Mouse (Mus musculus) limb, embryonic 14.5 days (tissue): ENCODE results near the gene 4930523C07Rik. TPM values are rescaled to one million over a fixed set of nuclear protein-coding genes. Genes with fewer than 3 reads are reported as not detected.
A peak's percentile ranks its signal among the peaks of the same experiment; 100 is the strongest.

Experiments used
- ATAC-seq: fragments of 200-750 bp; cut with Nextera tagmentation; 2 replicates; pipeline ENCODE4 v1.8.0; 2017; ENCODE audit warnings: low read depth, moderate number of reproducible peaks, moderate TSS enrichment; ENCODE audit not compliant: low FRiP score
- DNase-seq: peaks from one replicate; pipeline ENCODE4 v3.0.0-alpha.2; 2015; ENCODE audit warnings: low spot score
- H3K27ac ChIP-seq: fragments of 300-500 bp; sonication (generic); replicated peaks from 2 replicates; pipeline ENCODE4 v1.5.1; 2014; ENCODE audit warnings: low read depth, mild to moderate bottlenecking, low read length, moderate library complexity, mixed read lengths
- H3K27me3 ChIP-seq: fragments of 300-500 bp; sonication (generic); 2 replicates; pipeline ENCODE4 v1.6.1; 2014; ENCODE audit warnings: low read length, mixed read lengths; ENCODE audit not compliant: control insufficient read depth, insufficient read depth
- H3K36me3 ChIP-seq: fragments of 300-500 bp; sonication (generic); 2 replicates; pipeline ENCODE4 v1.6.1; 2014; ENCODE audit warnings: mild to moderate bottlenecking, low read length, moderate library complexity, mixed read lengths; ENCODE audit not compliant: control insufficient read depth, insufficient read depth
- H3K4me1 ChIP-seq: fragments of 300-500 bp; sonication (generic); 2 replicates; pipeline ENCODE4 v1.6.1; 2014; ENCODE audit warnings: antibody characterized with exemption, low read length, mixed read lengths; ENCODE audit not compliant: control insufficient read depth, insufficient read depth
- H3K4me2 ChIP-seq: fragments of 300-500 bp; sonication (generic); replicated peaks from 2 replicates; pipeline ENCODE4 v1.6.1; 2014; ENCODE audit warnings: low read depth, mild to moderate bottlenecking, low read length, moderate library complexity; ENCODE audit not compliant: severe bottlenecking
- H3K4me3 ChIP-seq: fragments of 300-500 bp; sonication (generic); replicated peaks from 2 replicates; pipeline ENCODE4 v1.5.1; 2014; ENCODE audit warnings: low read length
- H3K9ac ChIP-seq: fragments of 300-500 bp; sonication (generic); 2 replicates; pipeline ENCODE4 v1.6.1; 2014; ENCODE audit warnings: mild to moderate bottlenecking, low read depth, low read length, moderate library complexity; ENCODE audit not compliant: severe bottlenecking
- H3K9me3 ChIP-seq: fragments of 300-500 bp; sonication (generic); 2 replicates; pipeline ENCODE4 v1.6.1; 2016; ENCODE audit warnings: low read length; ENCODE audit not compliant: control insufficient read depth
- POLR2A ChIP-seq: fragments of 200-500 bp; IDR thresholded peaks from 2 replicates; pipeline ENCODE4 v1.8.0; 2012; ENCODE audit warnings: inconsistent platforms, mild to moderate bottlenecking, moderate library complexity, borderline replicate concordance; ENCODE audit not compliant: insufficient read depth, insufficient read length; ENCODE audit errors: extremely low read depth
- WGBS: fragments of 180-500 bp; shearing (Covaris S2); extraction: QIAGEN DNeasy Blood & Tissue Kit; methylation state at CpG from one replicate; pipeline ENCODE4 v1.1.7; 2014; 5-methylcytosine and 5-hydroxymethylcytosine counted together
- polyA plus RNA-seq, 2 experiments: library from polyadenylated mRNA; depleted of rRNA in 1 of 2; stranded (reverse) in 1 of 2; unstranded in 1 of 2; fragments of >200 nt; fragmentation: Nextera tagmentation in 1 of 2; extraction: Ambion mirVana in 1 of 2; gene quantifications; 2 replicates each; pipeline versions ENCODE4 v1.2.1 to v1.2.3; 2012 to 2014

Gene 4930523C07Rik
- polyA plus RNA-seq (2012; rRNA removed) (6.2 and 9.5 TPM in 2 replicates), polyA plus RNA-seq (2014; fragmentation: Nextera tagmentation; extraction: Ambion mirVana) (21.5 and 21.8 TPM in 2 replicates)

DNA sequence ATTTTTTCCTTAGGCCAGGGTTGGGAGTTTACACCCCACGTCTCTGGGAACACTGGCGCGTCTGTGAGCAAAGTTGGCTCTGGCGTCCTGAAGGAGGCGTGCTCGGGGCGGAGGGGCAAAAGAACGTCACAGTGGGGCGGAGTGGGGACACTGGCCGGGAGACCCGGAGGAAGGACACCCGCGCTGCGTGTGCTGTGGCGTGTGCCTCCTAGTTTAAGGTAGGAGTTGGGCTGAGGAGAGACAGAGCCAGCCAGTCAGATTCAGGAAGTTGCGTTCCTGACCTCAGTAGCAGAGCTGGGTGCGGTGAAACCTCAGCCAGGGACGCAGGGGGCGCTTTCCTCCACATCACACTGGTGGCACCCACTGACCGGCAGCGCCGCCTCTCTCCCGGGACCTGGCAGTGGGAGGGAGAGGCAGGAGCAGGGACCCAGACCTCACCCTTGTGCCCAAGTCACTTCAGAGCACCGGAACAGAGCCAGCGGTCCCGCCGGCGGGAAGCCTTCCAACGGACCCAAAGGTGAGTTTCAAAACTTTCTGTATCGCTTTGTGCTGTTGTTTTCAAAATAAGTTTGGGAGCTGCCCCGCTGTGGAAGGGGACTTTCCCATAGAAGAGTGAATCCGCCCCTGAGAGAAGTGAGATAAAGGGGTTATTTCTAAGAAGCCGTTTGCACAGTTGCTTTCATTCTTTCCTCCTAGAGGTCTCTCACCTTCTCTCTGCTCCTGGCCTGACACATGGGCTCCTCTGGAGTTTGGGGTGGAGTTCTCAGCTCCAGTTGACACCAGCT, at the start of gene 4930523C07Rik:
Gene 4930523C07Rik, plus strand, starts transcription at position 146 of the 785 bp plus-strand sequence.
- Histone ChIP-seq H3K9ac (peak within 1 kb of the TSS; percentile 56), H3K9me3 (no peaks in the 10 kb centered on the region), H3K4me1 (peaks cover 9% of the 10 kb centered on the region), H3K4me2 (peak within 1 kb of the TSS; percentile 78), H3K27ac (peak within 1 kb of the TSS; percentile 58; the same call in 1 of the 2 replicates), H3K4me3 (peak within 1 kb of the TSS; percentile 47), H3K36me3 (no peaks in the 10 kb centered on the region), H3K27me3 (no peaks in the 10 kb centered on the region)
- WGBS = 1% methylated on average over 33 of the region's 33 CpGs
- TF ChIP-seq POLR2A = no peak
- peak; percentile 63 for ATAC-seq
- DNase-seq = peak; percentile 29

DNA sequence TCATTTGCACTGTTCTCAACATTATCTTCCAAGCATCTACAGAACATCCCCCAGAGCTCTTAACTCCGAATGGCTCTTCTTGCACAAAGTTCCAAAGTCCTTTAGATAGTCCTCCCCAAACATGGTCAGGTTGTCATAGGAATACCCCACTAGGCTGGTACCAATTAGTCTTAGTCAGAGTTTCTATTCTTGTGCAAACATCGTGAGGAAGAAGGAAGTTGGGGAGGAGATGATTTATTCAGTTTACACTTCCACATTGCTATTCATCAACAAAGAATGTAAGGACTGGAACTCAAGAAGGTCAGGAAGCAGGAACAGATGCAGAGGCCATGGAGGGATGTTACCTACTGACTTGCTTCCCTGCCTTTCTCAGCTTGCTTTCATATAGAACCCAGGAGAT, 46.9 kb upstream of the 4930523C07Rik start:
- no peak overlapping the region for H3K9ac ChIP-seq
- no peak overlapping the region for H3K4me3 ChIP-seq
- H3K4me1 ChIP-seq = no peaks in the 10 kb centered on the region
- no peak overlapping the region for H3K4me2 ChIP-seq
- H3K36me3 ChIP-seq = no peaks in the 10 kb centered on the region
- H3K27me3 ChIP-seq = no peaks in the 10 kb centered on the region
- WGBS = 62% methylated on average over 2 of the region's 2 CpGs
- ATAC-seq = no peak
- TF ChIP-seq POLR2A = no peak
- no peak overlapping the region for H3K27ac ChIP-seq
- H3K9me3 ChIP-seq = no peaks in the 10 kb centered on the region
- no peak for DNase-seq

DNA sequence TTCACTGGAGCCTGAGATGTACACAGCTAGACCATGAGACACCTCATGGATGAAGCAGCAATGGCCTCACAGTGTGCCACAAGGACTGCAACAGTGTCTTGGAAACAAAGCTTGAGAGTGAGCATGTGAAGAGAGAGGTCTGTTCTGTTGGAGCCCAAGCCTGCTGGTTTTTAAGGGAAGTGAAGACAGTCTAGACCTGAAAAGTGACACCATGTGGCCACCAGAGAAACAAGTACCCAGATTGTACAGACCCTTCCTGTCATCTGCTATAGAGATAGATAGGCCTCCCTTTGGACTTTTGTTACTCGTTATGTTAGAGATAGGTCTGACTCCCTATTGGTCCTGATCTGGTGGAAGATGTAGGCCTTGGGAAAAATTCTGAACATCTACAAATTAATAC, 45.8 kb upstream of the 4930523C07Rik start:
- Histone ChIP-seq H3K27ac (no peak overlapping the region), H3K4me1 (no peaks in the 10 kb centered on the region), H3K36me3 (no peaks in the 10 kb centered on the region), H3K9me3 (no peaks in the 10 kb centered on the region), H3K4me2 (no peak overlapping the region), H3K9ac (no peak overlapping the region), H3K4me3 (no peak overlapping the region), H3K27me3 (no peaks in the 10 kb centered on the region)
- no peak for ATAC-seq
- 94% methylated on average over 1 of the region's 1 CpGs for WGBS
- DNase-seq = no peak
- TF ChIP-seq POLR2A = no peak

DNA sequence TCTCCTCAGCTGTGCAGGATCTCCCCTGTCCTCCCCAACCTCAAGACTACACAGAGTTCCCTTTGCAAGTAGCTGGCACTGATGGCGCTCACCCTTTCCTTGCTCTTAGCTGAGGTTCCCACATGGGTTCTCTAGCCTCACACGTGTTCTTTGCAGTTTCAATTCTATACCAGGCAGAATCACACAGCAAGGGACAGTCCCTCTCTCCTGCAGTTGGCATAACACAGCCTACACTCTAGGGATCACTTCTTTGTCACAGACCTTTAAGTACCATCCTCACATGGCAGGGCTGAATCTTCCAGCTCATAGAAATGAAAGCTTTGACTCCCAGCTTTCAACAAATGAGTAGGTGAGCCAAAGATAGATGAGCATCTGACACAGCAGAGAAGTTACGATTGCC, 45.0 kb upstream of the 4930523C07Rik start:
- Histone ChIP-seq H3K36me3 (no peaks in the 10 kb centered on the region), H3K27ac (no peak overlapping the region), H3K27me3 (no peaks in the 10 kb centered on the region), H3K9me3 (no peaks in the 10 kb centered on the region), H3K9ac (no peak overlapping the region), H3K4me1 (no peaks in the 10 kb centered on the region), H3K4me3 (no peak overlapping the region), H3K4me2 (no peak overlapping the region)
- ATAC-seq (no peak), DNase-seq (no peak)
- no peak for TF ChIP-seq POLR2A
- WGBS = 83% methylated on average over 3 of the region's 3 CpGs

DNA sequence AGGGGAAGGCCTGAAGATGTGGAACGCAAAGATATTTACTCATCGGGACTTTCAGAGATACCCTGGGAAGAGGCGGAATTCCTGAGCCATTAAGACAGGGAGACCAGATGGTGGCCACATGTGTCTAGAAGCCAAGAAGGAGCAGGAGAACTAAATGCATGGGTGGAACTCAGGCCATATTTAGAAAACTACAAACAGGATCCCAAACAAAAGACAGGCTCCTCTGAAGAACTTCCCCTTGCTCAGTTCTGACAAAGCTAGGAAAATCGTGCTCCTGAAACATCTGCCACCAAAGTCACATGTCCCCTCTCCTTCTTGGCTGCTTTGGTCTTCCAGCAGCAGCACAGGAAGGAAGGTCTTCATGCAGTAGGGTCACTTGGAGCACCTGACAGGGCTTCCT, 38.9 kb upstream of the 4930523C07Rik start:
- 70% methylated on average over 4 of the region's 4 CpGs for WGBS
- H3K36me3 ChIP-seq = no peaks in the 10 kb centered on the region
- no peak for ATAC-seq
- H3K27ac ChIP-seq = no peak overlapping the region
- no peak overlapping the region for H3K9ac ChIP-seq
- peak; percentile 19 for DNase-seq
- no peak for TF ChIP-seq POLR2A
- H3K4me3 ChIP-seq = no peak overlapping the region
- H3K4me2 ChIP-seq = no peak overlapping the region
- no peaks in the 10 kb centered on the region for H3K27me3 ChIP-seq
- no peaks in the 10 kb centered on the region for H3K4me1 ChIP-seq
- no peaks in the 10 kb centered on the region for H3K9me3 ChIP-seq
